Mouse (Mus musculus) kidney, adult 10 weeks (tissue): ENCODE measurements around the gene Hfe. TPM values are rescaled to one million over a fixed set of nuclear protein-coding genes. Genes with fewer than 3 reads are reported as not detected.

ENCODE experiments used
- polyA plus RNA-seq: library from polyadenylated mRNA; stranded (reverse); fragments of 350-450 nt; fragmentation: Illumina TruSeq; extraction: RNeasy Lipid Tissue Mini Kit (QIAGEN cat#74804); gene quantifications from one replicate; pipeline ENCODE4 v1.2.3, GENCODE M21; 2014; ENCODE audit warnings: low read depth, low replicate concordance

Gene Hfe
- polyA plus RNA-seq = 29.7 TPM

DNA sequence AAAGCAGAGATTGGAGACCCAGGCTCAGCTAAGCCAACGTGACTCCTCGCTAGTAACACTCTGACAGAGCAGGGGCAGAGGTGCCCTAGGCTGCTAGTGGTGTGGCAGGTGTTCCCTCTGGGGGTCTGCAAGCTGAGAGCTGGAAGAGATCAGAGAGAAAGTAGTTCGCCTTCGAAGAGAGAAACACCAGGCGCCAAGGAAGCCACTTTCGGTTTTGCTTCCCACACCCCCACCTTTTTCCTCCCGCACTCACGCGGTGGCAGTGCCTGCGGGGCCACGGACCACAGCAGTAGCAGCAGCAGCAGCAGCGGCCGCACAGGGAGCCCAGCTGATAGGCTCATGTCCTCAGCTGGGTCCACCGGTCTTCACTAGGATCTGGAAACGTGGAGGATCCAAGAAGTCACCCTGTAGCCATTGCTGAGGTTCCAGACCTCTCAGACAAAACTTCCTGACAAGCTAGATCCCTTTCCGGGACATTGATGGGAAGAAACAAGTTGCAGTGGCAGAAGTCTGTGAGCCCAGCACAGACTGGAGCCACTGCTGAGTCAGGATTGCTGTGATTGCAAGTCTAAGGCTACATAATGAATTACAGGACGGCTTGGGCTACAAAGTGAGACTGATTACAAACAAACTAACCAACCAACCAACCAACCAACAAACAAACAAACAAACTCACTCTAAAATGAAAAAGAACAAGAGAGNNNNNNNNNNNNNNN lies at the start of gene Hfe:
Gene Hfe (minus strand): TSS at position 481 of the 716 bp plus-strand sequence.

DNA sequence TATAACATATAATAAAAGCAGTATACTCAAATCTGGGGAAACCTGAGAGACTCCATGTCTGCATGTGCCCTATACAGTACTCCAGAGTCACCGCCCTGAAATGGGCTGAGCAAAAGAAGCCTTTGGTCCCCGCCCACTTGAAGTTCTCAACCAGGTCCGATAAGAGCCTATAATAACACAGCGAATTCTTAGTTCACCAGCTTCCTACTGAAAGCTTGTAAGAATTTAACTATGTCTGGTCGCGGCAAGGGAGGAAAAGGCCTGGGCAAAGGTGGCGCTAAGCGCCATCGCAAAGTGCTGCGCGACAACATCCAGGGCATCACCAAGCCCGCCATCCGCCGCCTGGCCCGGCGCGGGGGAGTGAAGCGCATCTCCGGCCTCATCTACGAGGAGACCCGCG lies 46.1 kb upstream of the Hfe start, which contains the start of gene Hist1h4b:
Gene Hist1h4b (plus strand): TSS at position 224 of the 400 bp plus-strand sequence.

DNA sequence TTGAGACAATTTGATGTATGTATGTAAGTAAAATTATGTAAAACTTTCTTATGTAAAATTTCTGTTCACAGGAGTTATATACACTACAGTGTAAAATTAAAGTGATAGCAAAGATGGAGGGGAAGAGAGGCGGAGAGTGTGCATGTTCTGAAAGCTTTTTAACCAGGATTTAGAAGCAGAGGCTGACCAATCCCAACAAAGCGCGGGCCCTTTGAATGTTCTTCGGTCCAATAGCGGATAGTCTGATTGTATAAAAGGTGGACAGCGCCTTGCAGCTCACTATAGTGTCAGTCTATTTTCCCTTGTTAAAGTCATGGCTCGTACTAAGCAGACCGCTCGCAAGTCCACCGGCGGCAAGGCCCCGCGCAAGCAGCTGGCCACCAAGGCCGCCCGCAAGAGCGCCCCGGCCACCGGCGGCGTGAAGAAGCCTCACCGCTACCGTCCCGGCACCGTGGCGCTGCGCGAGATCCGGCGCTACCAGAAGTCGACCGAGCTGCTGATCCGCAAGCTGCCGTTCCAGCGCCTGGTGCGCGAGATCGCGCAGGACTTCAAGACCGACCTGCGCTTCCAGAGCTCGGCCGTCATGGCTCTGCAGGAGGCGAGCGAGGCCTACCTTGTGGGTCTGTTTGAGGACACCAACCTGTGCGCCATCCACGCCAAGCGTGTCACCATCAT lies 41.5 kb upstream of the Hfe start, which contains the start of gene Hist1h3b:
Gene Hist1h3b (plus strand): TSS at position 201 of the 675 bp plus-strand sequence.

DNA sequence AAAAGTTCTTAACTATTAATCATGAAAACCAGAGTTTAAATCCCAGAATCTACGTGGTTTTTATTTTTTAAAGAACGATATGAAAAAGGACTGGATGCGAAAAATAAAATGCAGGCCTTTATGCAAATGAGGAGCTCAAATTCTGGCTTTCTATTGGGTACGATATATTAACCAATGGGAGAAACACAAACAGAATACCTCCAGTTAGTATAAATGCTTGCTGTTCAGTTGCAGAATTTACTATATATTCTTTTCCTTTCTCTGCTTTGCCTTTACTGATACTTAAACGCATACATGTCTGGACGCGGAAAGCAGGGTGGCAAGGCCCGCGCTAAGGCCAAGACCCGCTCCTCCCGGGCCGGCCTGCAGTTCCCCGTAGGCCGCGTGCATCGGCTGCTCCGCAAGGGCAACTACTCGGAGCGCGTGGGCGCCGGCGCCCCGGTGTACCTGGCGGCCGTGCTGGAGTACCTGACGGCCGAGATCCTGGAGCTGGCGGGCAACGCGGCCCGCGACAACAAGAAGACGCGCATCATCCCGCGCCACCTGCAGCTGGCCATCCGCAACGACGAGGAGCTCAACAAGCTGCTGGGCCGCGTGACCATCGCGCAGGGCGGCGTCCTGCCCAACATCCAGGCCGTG lies 40.3 kb upstream of the Hfe start, which contains the start of gene Hist1h2ab:
Gene Hist1h2ab (plus strand): TSS at position 288 of the 639 bp plus-strand sequence.

DNA sequence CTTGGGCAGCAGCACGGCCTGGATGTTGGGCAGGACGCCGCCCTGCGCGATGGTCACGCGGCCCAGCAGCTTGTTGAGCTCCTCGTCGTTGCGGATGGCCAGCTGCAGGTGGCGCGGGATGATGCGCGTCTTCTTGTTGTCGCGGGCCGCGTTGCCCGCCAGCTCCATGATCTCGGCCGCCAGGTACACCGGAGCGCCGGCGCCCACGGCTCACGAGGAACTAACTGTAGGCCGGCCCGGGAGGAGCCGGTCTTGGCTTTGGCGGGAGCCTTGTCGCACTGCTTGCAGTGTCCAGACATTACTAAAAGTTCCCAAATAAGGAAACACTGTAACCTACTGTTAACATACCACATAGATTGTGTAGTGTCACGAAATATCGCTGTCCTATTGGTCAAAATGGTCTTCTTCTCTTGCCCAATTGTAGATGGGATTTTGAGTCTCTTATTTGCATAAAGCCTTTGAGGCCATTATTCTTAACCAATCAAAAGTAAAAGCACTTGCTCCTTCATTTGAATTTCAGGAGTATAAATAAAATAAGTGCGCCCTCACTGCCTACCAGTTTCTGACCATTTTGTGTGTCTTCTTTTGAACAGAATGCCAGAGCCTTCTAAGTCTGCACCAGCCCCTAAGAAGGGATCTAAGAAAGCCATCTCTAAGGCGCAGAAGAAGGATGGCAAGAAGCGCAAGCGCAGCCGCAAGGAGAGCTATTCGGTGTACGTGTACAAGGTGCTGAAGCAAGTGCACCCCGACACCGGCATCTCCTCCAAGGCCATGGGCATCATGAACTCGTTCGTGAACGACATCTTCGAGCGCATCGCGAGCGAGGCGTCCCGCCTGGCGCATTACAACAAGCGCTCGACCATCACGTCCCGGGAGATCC lies 35.8 kb upstream of the Hfe start, which contains the start of gene Hist1h2bb:
Gene Hist1h2bb (plus strand): TSS at position 534 of the 880 bp plus-strand sequence.

DNA sequence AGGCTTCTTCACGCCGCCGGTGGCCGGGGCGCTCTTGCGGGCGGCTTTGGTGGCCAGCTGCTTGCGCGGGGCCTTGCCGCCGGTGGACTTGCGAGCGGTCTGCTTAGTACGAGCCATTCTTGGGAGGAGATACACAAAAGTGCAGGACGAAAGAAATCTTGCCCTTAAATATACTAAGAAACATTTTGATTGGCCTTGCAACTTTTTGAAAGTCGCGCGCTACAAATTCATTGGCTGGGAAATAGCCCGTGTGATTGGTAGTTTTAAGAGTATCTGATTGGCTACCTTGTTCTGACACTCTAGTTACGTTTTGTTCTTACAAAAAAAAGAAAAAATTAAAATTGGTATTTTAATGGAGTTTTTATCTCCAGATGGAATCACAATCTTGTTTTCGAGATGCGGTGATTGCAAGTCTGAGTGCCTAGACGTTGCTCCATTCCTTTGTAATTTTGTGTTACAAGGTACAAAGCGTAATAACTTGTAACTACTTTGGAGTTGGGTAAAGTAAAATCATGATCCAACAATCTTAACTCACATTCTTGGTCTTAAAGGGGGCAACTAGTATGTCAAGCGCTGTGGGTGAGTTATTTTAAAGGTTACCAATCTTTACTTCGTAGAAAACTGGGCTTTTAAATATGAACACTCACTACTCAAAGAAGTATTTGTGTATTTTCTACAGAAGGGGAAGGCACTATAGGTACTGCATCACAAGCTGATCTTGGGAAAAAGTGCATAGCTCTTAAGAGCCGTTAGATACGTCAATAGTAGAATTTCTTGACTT lies 34.9 kb upstream of the Hfe start, which contains the start of gene Hist1h3c:
Gene Hist1h3c (minus strand): TSS at position 222 of the 781 bp plus-strand sequence.

DNA sequence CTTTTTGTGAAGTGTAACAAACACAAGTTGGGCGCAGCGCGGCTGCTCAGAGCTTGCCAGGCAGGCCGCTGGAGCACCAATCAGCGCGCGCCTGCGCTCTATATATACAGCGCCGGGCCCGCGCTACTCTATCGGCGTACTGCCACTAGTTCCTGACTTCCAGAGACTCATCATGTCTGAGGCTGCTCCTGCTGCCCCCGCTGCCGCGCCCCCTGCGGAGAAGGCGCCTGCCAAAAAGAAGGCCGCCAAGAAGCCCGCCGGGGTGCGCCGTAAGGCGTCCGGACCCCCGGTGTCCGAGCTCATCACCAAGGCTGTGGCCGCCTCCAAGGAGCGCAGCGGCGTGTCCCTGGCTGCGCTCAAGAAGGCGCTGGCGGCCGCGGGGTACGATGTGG lies 28.0 kb upstream of the Hfe start, which contains the start of gene Hist1h1c:
Gene Hist1h1c (plus strand): TSS at position 132 of the 392 bp plus-strand sequence.

DNA sequence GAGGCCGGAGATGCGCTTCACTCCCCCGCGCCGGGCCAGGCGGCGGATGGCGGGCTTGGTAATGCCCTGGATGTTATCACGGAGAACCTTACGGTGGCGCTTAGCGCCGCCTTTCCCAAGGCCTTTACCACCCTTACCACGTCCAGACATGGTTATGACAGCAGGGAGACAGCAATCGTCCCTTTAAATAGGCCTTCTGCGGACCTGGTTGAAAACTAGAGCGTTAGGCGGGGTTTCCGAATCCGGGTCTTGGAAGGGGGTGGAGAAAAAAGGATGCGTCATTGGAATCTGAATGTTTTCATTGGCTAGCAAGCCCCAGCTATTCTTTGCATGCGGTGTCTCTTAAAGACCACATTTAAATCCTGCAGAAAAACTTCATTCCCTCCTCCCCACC lies 12.4 kb downstream of the Hfe start, which contains the start of gene Hist1h4c:
Gene Hist1h4c (minus strand): TSS at position 155 of the 394 bp plus-strand sequence.

DNA sequence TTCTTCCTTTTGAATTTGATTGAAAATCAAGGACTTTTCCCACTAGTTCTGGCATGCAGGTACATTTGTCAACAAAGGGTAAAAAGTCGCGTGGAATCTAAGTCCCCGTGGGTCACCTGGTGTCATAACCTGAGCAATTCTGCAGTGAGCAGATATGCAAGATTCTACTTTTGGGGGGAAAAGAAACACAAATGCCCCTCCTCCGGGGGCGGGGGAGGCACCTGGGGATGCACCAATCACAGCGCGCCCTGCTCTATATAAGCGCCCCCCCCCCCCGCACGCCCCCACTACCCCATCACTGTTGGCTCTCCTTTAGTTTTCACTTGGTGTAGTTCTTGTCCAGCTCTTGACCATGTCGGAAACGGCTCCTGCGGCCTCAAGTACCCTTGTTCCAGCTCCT lies 15.1 kb downstream of the Hfe start, which contains the start of gene Hist1h1t:
Gene Hist1h1t (plus strand): TSS at position 301 of the 400 bp plus-strand sequence.

DNA sequence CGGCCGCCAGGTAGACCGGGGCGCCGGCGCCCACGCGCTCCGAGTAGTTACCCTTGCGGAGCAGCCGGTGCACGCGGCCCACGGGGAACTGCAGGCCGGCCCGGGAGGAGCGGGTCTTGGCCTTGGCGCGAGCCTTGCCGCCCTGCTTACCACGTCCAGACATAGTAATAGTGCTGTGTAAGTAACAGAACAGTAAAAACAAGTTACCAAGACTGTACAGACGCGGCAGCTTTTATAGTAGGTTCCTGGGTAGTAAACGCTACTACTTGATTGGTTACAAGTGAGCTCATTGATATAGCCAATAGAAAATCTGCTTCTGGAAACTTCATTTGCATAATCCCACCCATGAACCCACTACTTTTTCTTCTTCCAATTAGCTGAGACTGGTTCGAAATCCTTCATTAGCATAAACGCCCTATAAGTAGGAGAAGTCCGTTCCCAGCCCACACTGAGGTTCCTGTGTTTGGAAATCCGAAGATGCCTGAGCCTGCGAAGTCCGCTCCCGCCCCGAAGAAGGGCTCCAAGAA lies 26.8 kb downstream of the Hfe start, which contains the start of the genes Hist1h2ac and Hist1h2bc:
Gene Hist1h2ac (minus strand): TSS at position 194 of the 527 bp plus-strand sequence.
Gene Hist1h2bc (plus strand): TSS at position 445 of the 527 bp plus-strand sequence.

Other genes with a start within 250 kb of the Hfe start
- not detected for gene Btn1a1, start 245.0 kb downstream of the Hfe start, polyA plus RNA-seq
- not detected for gene Btn2a2, start 222.0 kb downstream of the Hfe start, polyA plus RNA-seq
- not detected for gene Hist1h4h, start 179.8 kb downstream of the Hfe start, polyA plus RNA-seq
- not detected for gene Hist1h2af, start 176.9 kb downstream of the Hfe start, polyA plus RNA-seq
- gene Hist1h3g, start 175.4 kb downstream of the Hfe start, polyA plus RNA-seq = not detected
- 1.2 TPM for gene Hist1h2bh, start 167.5 kb downstream of the Hfe start, polyA plus RNA-seq
- not detected for gene Hist1h3f, start 166.8 kb downstream of the Hfe start, polyA plus RNA-seq
- not detected for gene Hist1h4f, start 159.2 kb downstream of the Hfe start, polyA plus RNA-seq
- 3.8 TPM for gene Hist1h1d, start 157.6 kb downstream of the Hfe start, polyA plus RNA-seq
- gene Hist1h3e, start 148.5 kb downstream of the Hfe start, polyA plus RNA-seq = not detected
- gene Hist1h2ae, start 139.6 kb downstream of the Hfe start, polyA plus RNA-seq = not detected
- not detected for gene Hist1h2bg, start 139.5 kb downstream of the Hfe start, polyA plus RNA-seq
- gene Hist1h2bf, start 136.7 kb downstream of the Hfe start, polyA plus RNA-seq = not detected
- gene Hist1h2ad, start 136.5 kb downstream of the Hfe start, polyA plus RNA-seq = not detected
- 0.49 TPM for gene Hist1h3d, start 135.1 kb downstream of the Hfe start, polyA plus RNA-seq
- gene Hist1h4d, start 129.3 kb downstream of the Hfe start, polyA plus RNA-seq = 0.40 TPM
- gene Hist1h2be, start 89.7 kb downstream of the Hfe start, polyA plus RNA-seq = 17.8 TPM
- 7.7 TPM for gene Hist1h1e, start 88.3 kb downstream of the Hfe start, polyA plus RNA-seq
- 3.4 TPM for gene Hist1h2ac, start 26.9 kb downstream of the Hfe start, polyA plus RNA-seq
- 366 TPM for gene Hist1h2bc, start 26.7 kb downstream of the Hfe start, polyA plus RNA-seq
- gene Hist1h1t, start 15.0 kb downstream of the Hfe start, polyA plus RNA-seq = not detected
- gene Hist1h4c, start 12.4 kb downstream of the Hfe start, polyA plus RNA-seq = 6.6 TPM
- 67.6 TPM for gene Hist1h1c, start 28.0 kb upstream of the Hfe start, polyA plus RNA-seq
- not detected for gene Hist1h3c, start 34.7 kb upstream of the Hfe start, polyA plus RNA-seq
- gene Hist1h2bb, start 35.9 kb upstream of the Hfe start, polyA plus RNA-seq = not detected
- not detected for gene Hist1h2ab, start 40.3 kb upstream of the Hfe start, polyA plus RNA-seq
- gene Hist1h3b, start 41.4 kb upstream of the Hfe start, polyA plus RNA-seq = not detected
- gene Hist1h4b, start 46.2 kb upstream of the Hfe start, polyA plus RNA-seq = not detected
- gene Hist1h4a, start 50.4 kb upstream of the Hfe start, polyA plus RNA-seq = not detected
- not detected for gene Hist1h3a, start 51.5 kb upstream of the Hfe start, polyA plus RNA-seq
- gene Hist1h1a, start 52.8 kb upstream of the Hfe start, polyA plus RNA-seq = not detected
- not detected for gene Trim38, start 59.1 kb upstream of the Hfe start, polyA plus RNA-seq
- 23.4 TPM for gene Slc17a2, start 96.1 kb upstream of the Hfe start, polyA plus RNA-seq
- gene Slc17a3, start 128.6 kb upstream of the Hfe start, polyA plus RNA-seq = 577 TPM
- gene Slc17a1, start 156.9 kb upstream of the Hfe start, polyA plus RNA-seq = 1,038 TPM
- gene Slc17a4, start 204.2 kb upstream of the Hfe start, polyA plus RNA-seq = 3.4 TPM
- not detected for gene Hist1h2ba, start 223.3 kb upstream of the Hfe start, polyA plus RNA-seq
- not detected for gene Hist1h2aa, start 223.6 kb upstream of the Hfe start, polyA plus RNA-seq